Mouse (Mus musculus): ENCODE measurements around the gene Ppfia3. TPM values are rescaled to one million over a fixed set of nuclear protein-coding genes. Genes with fewer than 3 reads are reported as not detected.

Gene Ppfia3
- polyA plus RNA-seq, 1 experiment from 2014 or later: 8.4 TPM

GRCm38 (mm10) chr7:45376057-45376456, 9.2 kb upstream of the Ppfia3 start:
- Histone ChIP-seq H3K36me3 (peaks cover 87% of the 10 kb centered on the region), H3K27ac (no peak overlapping the region), H3K4me3 (replicated peaks) (no peak overlapping the region), H3K27me3 (no peaks in the 10 kb centered on the region), H3K4me1 (replicated peaks) (peaks cover under 1% of the 10 kb centered on the region; the same call in 1 of the 2 replicates), H3K9ac (replicated peaks) (no peak overlapping the region), H3K4me2 (no peak overlapping the region), H3K9me3 (no peaks in the 10 kb centered on the region)
- ATAC-seq (ENCODE audit: insufficient number of reproducible peaks, insufficient read depth, low FRiP score, low TSS enrichment, low read depth): no peak
- WGBS: 79% methylated on average over 1 of the region's 1 CpGs

- peaks cover 73% of the 10 kb centered on the region for H3K36me3 ChIP-seq
- no peak overlapping the region for H3K27ac ChIP-seq
- 95% methylated on average over 8 of the region's 8 CpGs for WGBS
Observed at GRCm38 (mm10) chr7:45374620-45375019, 7.8 kb upstream of the Ppfia3 start.

GRCm38 (mm10) chr7:45372371-45372770, 5.6 kb upstream of the Ppfia3 start:
- Histone ChIP-seq H3K4me2 (no peak overlapping the region), H3K27me3 (peaks cover 31% of the 10 kb centered on the region), H3K9ac (replicated peaks) (no peak overlapping the region), H3K4me1 (replicated peaks) (peaks cover 18% of the 10 kb centered on the region), H3K27ac (no peak overlapping the region), H3K36me3 (peaks cover 51% of the 10 kb centered on the region), H3K4me3 (replicated peaks) (no peak overlapping the region), H3K9me3 (no peaks in the 10 kb centered on the region)
- ATAC-seq (ENCODE audit: insufficient number of reproducible peaks, insufficient read depth, low FRiP score, low TSS enrichment, low read depth): no peak
- WGBS: 84% methylated on average over 5 of the region's 5 CpGs

More at GRCm38 (mm10) chr7:45374620-45375019, 7.8 kb upstream of the Ppfia3 start:
- Histone ChIP-seq H3K4me2 (no peak overlapping the region), H3K4me1 (replicated peaks) (peaks cover 12% of the 10 kb centered on the region), H3K4me3 (replicated peaks) (no peak overlapping the region), H3K9me3 (no peaks in the 10 kb centered on the region), H3K27me3 (peaks cover 12% of the 10 kb centered on the region), H3K9ac (replicated peaks) (no peak overlapping the region)
- no peak for ATAC-seq (ENCODE audit: insufficient number of reproducible peaks, insufficient read depth, low FRiP score, low TSS enrichment, low read depth)

GRCm38 (mm10) chr7:45370475-45371311, 3.9 kb upstream of the Ppfia3 start, which contains the start of gene Lin7b:
TSS of gene Lin7b (minus strand) at chr7:45370583.
- Histone ChIP-seq H3K27ac (no peak within 1 kb of the TSS), H3K36me3 (peaks cover 34% of the 10 kb centered on the region), H3K9ac (replicated peaks) (peak within 1 kb of the TSS; percentile 48), H3K27me3 (peaks cover 39% of the 10 kb centered on the region), H3K4me1 (replicated peaks) (peaks cover 25% of the 10 kb centered on the region), H3K9me3 (no peaks in the 10 kb centered on the region), H3K4me3 (replicated peaks) (peak within 1 kb of the TSS; percentile 53), H3K4me2 (peak within 1 kb of the TSS; percentile 86)
- WGBS: 12% methylated on average over 28 of the region's 28 CpGs
- ATAC-seq (ENCODE audit: insufficient number of reproducible peaks, insufficient read depth, low FRiP score, low TSS enrichment, low read depth): peak; percentile 29

GRCm38 (mm10) chr7:45369836-45370474, 3.1 kb upstream of the Ppfia3 start:
- ATAC-seq (ENCODE audit: insufficient number of reproducible peaks, insufficient read depth, low FRiP score, low TSS enrichment, low read depth): 0 out of 2 replicates have a peak, but pooled peaks have one; percentile 2
- H3K9ac ChIP-seq (replicated peaks): peak overlapping the region; percentile 48
- H3K36me3 ChIP-seq: peaks cover 28% of the 10 kb centered on the region
- peak overlapping the region; percentile 53 for H3K4me3 ChIP-seq (replicated peaks)
- H3K27me3 ChIP-seq: peaks cover 47% of the 10 kb centered on the region
- peak overlapping the region; percentile 86 for H3K4me2 ChIP-seq
- no peak overlapping the region for H3K27ac ChIP-seq
- peaks cover 27% of the 10 kb centered on the region for H3K4me1 ChIP-seq (replicated peaks)
- no peaks in the 10 kb centered on the region for H3K9me3 ChIP-seq
- 7% methylated on average over 52 of the region's 52 CpGs for WGBS

GRCm38 (mm10) chr7:45369022-45369745, 2.4 kb upstream of the Ppfia3 start:
- Histone ChIP-seq H3K9me3 (no peaks in the 10 kb centered on the region), H3K9ac (replicated peaks) (no peak overlapping the region), H3K4me2 (no peak overlapping the region), H3K4me3 (replicated peaks) (peak overlapping the region; percentile 53), H3K27ac (no peak overlapping the region), H3K36me3 (peaks cover 22% of the 10 kb centered on the region), H3K4me1 (replicated peaks) (peaks cover 27% of the 10 kb centered on the region), H3K27me3 (peaks cover 54% of the 10 kb centered on the region)
- no peak for ATAC-seq (ENCODE audit: insufficient number of reproducible peaks, insufficient read depth, low FRiP score, low TSS enrichment, low read depth)
- 72% methylated on average over 16 of the region's 16 CpGs for WGBS

DNA sequence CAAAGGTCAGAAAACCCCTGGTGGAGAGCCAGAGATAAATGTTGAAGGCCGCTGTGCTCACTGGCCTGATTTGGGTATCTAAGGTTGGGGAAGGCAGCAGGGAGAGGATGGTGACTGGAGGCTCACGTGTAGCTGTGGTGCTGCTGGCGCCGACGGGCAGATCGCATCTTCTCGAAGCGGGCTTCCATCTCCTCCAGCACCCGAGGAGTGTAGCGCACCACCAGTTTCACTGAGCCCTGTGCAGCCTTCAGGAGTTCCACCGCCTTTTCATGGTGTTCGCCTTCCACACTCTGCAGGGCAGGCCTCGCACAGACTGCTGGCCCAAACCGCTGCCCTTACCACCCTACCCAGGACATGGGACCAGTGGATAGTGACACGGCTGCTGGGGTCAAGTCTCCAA, 1.4 kb upstream of the Ppfia3 start:
- no peak for ATAC-seq (ENCODE audit: insufficient number of reproducible peaks, insufficient read depth, low FRiP score, low TSS enrichment, low read depth)
- 79% methylated on average over 15 of the region's 15 CpGs for WGBS

DNA sequence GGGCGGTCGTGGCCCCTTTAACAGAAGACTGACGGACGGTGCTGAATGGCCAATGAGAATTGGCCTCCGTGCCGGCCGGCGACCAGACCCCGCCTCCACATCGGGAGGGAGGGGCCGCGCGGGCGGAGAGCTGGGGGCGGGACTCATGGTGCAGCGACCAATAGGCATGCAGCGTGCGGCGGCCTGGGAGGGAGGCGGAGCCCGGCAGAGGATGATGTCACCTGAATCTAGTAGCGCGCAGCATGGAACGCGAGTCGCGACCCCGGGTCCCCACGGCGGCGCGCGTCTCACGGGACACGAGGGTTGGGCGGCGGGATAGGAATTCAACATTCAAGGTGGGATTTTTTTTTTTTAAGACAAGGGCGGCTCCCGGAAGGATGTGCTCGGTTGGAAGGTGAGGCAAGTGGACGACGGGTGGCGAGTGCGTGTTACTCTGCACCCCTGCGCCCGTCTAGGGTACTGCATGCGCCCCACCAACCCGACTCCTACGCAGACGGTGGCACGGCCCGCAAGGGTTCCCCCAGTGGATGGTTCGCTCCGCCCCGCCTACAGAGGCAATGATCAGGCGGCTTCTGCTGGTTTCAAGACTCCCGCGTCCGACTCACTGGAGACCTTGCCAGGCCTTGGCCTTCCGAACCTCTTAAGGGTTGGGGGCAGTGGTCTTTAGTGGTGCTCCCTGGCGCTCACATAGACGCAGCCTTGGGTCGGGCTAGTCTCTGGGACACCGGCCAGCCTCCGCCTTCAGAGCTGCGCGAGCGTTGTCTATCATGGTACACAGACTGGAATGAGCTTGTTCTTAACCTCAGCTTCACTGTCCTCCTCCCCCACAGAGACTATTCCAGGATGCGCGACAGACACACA, 431 bp upstream of the Ppfia3 start:
- Histone ChIP-seq H3K36me3 (peaks cover 3% of the 10 kb centered on the region; the same call in 1 of the 2 replicates), H3K4me1 (replicated peaks) (peaks cover 30% of the 10 kb centered on the region), H3K4me3 (replicated peaks) (peak overlapping the region; percentile 66), H3K27me3 (peaks cover 73% of the 10 kb centered on the region), H3K27ac (no peak overlapping the region), H3K4me2 (peak overlapping the region; percentile 95), H3K9me3 (no peaks in the 10 kb centered on the region), H3K9ac (replicated peaks) (peak overlapping the region; percentile 74)
- peak; percentile 75 for ATAC-seq (ENCODE audit: insufficient number of reproducible peaks, insufficient read depth, low FRiP score, low TSS enrichment, low read depth)
- WGBS: 2% methylated on average over 69 of the region's 70 CpGs

More for the DNA sequence above, 1.4 kb upstream of the Ppfia3 start:
- H3K4me2 ChIP-seq: peak overlapping the region; percentile 95
- peak overlapping the region; percentile 66; the same call in 1 of the 2 replicates for H3K4me3 ChIP-seq (replicated peaks)
- no peak overlapping the region for H3K9ac ChIP-seq (replicated peaks)
- H3K36me3 ChIP-seq: peaks cover 12% of the 10 kb centered on the region
- no peaks in the 10 kb centered on the region for H3K9me3 ChIP-seq
- peaks cover 64% of the 10 kb centered on the region for H3K27me3 ChIP-seq
- H3K27ac ChIP-seq: no peak overlapping the region
- H3K4me1 ChIP-seq (replicated peaks): peaks cover 27% of the 10 kb centered on the region

GRCm38 (mm10) chr7:45365742-45366651, 822 bp downstream of the Ppfia3 start:
- Histone ChIP-seq H3K36me3 (no peaks in the 10 kb centered on the region), H3K9me3 (no peaks in the 10 kb centered on the region), H3K27me3 (peaks cover 85% of the 10 kb centered on the region), H3K4me3 (replicated peaks) (peak overlapping the region; percentile 66), H3K9ac (replicated peaks) (peak overlapping the region; percentile 74), H3K4me2 (peak overlapping the region; percentile 95), H3K4me1 (replicated peaks) (peaks cover 39% of the 10 kb centered on the region), H3K27ac (no peak overlapping the region)
- 3% methylated on average over 35 of the region's 35 CpGs for WGBS
- 0 out of 2 replicates have a peak, but pooled peaks have one; percentile 5 for ATAC-seq (ENCODE audit: insufficient number of reproducible peaks, insufficient read depth, low FRiP score, low TSS enrichment, low read depth)
